Mouse (Mus musculus) urinary bladder, postnatal 36 days (tissue): ENCODE data around the gene Slc26a6.

ENCODE experiments used
- DNase-seq, 2 experiments: peaks; one replicate each; pipeline ENCODE4 v3.0.0; 2022; ENCODE audit warnings: low spot score in 2 of 2, mixed read lengths in 1 of 2

The Slc26a6 gene

GRCm38 (mm10) chr9:108845390-108845789 is 7.7 kb upstream of the Slc26a6 start:
- DNase-seq, result no peak

DNA sequence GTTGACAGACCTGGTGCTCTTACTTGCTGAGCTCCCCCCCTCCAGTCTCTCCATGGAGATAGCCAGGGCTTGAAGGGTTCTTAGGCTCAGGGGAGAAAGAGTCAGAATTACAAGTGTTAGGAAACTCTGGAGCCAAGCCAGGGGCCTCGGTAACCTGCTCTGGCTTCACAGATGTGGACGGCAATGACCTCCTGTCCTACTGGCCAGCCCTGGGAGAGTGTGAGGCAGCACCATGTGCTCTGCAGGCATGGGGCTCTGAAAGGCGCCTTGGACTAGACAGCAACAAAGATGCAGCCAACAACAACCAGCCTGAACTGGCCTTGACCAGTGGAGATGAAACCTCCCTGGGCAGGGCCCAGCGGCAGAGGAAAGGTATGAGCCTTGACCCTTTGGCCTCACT is 5.7 kb upstream of the Slc26a6 start:
- DNase-seq, result no peak

- DNase-seq, result no peak
These were observed 4.7 kb upstream of the Slc26a6 start for GRCm38 (mm10) chr9:108848419-108848818.

- DNase-seq, result peak; percentile 87 to 91
These were observed 655 bp downstream of the Slc26a6 start for GRCm38 (mm10) chr9:108853635-108854240.

DNA sequence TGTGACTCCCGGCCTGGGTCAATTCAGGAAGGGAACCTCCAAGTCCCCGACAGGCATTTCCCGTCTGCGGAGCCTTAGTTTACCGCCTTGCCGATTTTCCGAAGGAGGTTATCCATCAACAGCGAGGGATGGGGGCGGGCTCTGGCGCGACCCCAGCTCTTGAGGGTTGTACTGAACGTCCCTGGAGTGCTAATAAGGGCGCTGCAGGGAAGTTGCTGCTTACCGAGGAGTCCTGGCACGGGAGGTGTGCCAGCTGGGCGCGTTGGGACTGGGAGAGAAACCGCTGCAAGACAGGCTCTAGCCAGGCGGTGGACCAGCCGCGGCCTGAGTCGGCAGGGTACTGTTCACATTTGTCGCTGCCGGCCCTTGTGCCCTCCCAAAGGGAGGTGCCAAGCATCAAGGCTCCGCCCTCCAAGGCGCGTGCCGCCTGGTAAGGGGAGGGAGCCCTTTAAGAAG is 1.2 kb downstream of the Slc26a6 start:
- DNase-seq, result peak; percentile 74 to 85

DNA sequence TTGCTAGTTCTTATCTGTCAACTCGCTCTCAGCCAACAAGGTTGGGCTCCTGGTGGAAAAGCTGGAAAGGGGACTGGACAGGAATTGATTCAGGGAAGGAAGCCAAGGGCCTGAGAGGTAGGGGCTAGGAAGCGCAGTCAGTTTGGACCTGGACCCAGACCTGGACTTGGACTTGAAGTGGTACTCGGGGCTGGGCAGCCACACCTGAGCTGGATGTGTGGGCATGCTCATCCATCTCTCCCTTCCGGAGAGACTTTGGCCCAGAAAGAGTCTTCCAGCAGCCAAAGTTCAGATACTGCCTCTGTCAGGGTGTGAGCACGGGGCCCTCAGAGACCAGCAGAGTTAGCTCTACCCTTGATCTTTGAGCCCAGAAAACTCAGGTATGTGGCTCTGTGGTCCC is 2.3 kb downstream of the Slc26a6 start:
- no peak for DNase-seq

GRCm38 (mm10) chr9:108858792-108859527 is 5.9 kb downstream of the Slc26a6 start:
- DNase-seq, result no peak

GRCm38 (mm10) chr9:108912308-108912707 is 59.2 kb downstream of the Slc26a6 start:
- no peak for DNase-seq

DNA sequence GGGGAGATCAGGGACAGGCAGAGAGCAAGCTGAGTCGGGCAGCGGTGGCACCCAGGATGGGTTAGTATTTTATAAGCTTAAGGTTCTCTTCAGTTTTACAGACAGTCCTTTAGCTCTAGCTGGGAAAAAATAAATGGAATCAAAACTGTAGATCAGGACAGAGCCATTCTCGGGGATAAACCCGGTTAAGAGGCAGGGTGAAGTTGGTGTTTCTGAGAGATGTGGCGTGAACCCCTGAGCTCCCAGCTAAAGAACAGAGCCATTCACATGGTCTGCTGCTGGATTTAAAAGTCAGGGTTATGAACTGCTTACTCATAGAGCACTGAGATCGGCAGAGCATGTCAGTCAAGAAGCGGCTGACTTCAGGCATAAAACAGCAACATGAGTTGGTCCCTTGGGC is 60.1 kb downstream of the Slc26a6 start:
- DNase-seq, result no peak

- no peak for DNase-seq
These were observed 60.5 kb downstream of the Slc26a6 start for GRCm38 (mm10) chr9:108913621-108914020.

DNA sequence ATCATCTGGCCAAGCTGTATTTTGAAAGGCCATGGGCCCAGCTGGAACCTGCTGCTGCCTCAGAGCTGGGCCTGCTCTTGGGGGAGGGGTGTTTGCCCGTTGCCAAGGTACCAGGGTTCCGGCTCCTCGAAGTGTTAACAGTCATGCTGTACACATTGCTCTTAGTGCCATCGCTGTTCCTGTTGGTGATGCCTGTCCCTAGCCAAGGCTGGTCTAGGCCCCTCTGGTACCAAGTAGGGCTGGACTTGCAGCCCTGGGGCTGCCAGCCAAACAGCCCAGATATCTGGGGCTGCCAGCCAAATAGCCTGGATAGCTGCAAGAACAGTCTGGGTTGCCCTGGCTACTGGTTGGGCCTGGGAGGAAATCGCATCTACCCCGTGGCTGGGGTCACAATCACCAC is 61.4 kb downstream of the Slc26a6 start, which contains the start of gene Tmem89:
Tmem89 (plus strand) TSS at position 129 of the 400 bp plus-strand sequence.
- DNase-seq, result no peak

DNA sequence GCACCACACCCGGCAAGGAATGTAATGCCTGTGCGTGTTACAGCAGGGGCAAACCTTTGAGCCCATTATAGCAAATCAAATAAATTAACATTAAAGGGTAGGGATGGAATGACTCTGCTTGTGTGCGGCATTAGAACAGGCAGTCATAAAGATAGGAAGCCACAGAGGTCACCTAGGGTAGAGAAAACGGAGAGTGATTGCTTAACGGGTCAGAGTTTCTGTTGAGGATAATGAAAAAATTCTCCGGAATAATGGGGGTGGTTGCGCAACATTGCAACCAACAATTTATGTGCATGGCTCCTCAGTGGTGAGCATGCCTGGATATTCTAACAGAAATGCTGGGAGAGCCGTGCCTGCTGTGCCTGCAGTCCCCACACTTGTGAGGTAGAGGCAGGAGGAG is 72.8 kb downstream of the Slc26a6 start:
- no peak for DNase-seq

GRCm38 (mm10) chr9:108928424-108928823 is 75.3 kb downstream of the Slc26a6 start:
- no peak for DNase-seq

DNA sequence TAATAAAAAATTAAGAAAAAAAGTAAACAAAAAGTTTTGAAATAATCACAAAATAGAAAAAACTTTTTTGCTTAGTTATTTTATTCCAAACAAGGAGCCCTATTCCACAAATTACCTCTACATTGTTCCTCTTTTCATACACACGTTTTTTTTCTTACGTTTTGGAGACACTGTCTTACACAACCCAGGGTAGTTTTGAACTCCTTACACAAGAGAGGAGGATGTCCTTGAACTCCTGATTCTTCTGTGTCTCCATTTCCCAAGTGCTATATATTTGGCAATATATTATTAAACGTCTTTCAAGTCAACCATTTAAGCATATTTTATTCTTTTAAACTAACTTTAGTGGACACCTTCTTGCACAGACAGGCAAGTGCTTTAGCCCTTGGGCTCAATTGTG is 82.9 kb downstream of the Slc26a6 start:
- no peak for DNase-seq

GRCm38 (mm10) chr9:108936418-108937364 is 83.6 kb downstream of the Slc26a6 start, which contains the start of gene Uqcrc1:
Gene Uqcrc1, plus strand, starts transcription at chr9:108936633.
- peak; percentile 90 to 94 for DNase-seq

GRCm38 (mm10) chr9:108945111-108945510 is 92.0 kb downstream of the Slc26a6 start:
- DNase-seq, result no peak

DNA sequence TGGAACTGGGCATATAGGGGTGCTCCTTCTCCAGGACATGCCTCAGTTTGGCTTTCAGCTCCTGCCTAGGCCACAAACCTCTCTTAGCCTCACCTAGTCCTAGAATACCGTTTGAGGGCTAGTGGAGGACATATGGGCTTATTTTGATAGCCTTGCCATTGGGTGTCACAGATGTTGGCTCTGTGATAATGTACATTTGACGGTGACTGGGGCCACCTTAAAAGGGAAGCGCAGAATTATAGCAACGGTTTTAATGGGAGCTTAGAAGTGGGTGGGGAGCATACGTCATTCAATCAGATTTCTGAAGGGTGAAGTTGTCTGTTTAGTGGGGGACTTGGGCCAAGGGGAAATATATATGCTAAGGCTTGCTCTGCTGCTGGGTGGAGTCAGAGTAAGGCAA is 92.5 kb downstream of the Slc26a6 start:
- DNase-seq, result no peak

DNA sequence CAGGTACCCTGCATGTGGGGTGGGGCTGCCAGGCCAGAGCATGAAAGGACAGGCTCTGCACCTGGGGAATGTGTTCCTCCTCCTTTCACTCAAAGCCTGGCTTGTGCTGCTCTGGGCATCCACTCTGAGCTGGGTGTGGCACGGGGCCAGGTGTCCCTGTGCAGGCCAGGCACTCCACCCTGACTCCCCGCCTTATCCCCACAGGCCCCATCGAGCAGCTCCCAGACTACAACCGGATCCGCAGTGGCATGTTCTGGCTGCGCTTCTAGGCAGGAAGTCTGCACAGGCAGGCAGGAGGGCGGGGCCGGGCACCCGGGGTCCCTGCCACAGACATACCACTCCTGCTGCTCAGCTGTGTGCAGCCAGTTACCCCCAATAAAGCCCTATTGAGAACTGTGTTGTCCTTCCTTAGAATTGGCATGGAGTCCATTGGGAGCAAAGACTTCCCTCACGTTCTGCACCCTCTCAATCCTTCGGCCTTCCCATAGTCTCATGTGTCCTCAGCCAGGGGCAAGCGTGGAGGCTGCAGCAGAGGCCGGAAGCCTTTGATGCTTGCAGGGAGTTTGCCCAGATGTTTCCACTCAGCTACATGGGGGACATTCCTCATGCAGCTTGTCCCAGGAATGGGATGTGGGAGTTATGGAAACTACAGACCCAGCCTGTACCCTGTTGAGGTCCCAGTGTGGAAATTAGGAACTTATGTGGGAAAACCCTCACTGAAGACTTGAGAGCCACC is 96.3 kb downstream of the Slc26a6 start:
- DNase-seq, result peak; percentile 46 to 64

GRCm38 (mm10) chr9:108949967-108950728 is 97.1 kb downstream of the Slc26a6 start:
- peak in 1 of 2 experiments; percentile 10 for DNase-seq

DNA sequence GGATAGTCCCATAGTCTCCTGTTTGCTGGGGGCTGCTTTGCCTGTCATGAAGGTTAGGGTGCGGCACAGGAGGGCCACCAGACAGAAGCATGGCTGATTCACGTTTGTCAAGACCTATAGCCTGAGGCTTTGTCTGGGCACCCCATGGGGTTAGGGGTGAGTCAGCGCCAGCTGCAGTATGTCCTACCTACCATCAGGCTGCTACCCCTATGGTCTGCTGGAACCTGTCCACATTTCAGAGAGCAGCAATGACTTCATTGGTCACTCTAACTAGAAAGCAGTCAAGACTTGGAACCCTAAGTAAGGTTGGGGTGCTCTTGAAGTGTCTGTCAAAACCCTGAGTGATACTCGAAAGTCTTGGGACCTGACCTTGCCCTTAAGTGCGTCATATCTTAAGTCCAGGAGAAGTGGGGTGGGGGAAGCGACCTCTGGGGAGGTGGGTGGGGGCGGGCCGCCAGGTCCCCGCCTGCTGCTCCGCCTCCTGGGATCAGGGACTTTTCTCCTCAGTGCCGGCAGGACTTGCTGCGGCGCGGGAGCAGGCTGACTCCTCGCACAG is 100.1 kb downstream of the Slc26a6 start, which contains the start of gene Col7a1:
Col7a1 (plus strand) TSS at position 506 of the 556 bp plus-strand sequence.
- no peak for DNase-seq
